Mouse (Mus musculus): ENCODE data around the gene Hdac8. TPM values are rescaled to one million over a fixed set of nuclear protein-coding genes. Genes with fewer than 3 reads are reported as not detected.

Hdac8 gene
- total and polyA plus RNA-seq, 3 experiments = 8.8 to 11.8 TPM; not detected in 1

DNA sequence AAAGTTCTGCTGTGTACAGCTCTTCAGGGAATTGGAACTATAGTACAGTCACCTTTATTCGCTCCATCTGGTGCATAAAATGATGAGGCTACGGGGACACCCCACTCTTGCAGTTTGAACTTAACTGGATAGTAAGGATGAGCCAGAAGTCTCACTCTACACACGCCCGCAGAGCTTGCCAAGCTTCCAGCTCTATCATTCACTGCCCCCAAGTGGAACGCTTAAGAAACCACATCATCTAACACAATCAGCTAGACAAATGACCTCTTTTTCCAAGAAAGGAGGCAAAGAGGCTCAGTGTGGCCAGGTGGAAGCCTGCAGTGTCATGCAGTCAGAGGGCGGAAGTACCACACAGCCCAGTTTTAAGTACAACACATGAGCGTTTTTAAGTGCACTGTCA, 19.6 kb downstream of the Hdac8 start:
- H3K4me1 ChIP-seq (ENCODE audit: control insufficient read depth in 1 of 2, insufficient read depth in 2 of 2, low read length in 2 of 2) = no peaks in the 10 kb centered on the region
- H3K4me3 ChIP-seq (ENCODE audit: control insufficient read depth in 1 of 2, insufficient read depth in 1 of 2, low read depth in 2 of 2, low read length in 2 of 2) = no peak overlapping the region
- H3K9me3 ChIP-seq (replicated peaks; ENCODE audit: insufficient read depth, low read length) = no peaks in the 10 kb centered on the region
- no peak overlapping the region for H3K9ac ChIP-seq (ENCODE audit: control insufficient read depth, low read depth, low read length, poor library complexity, severe bottlenecking)
- H3K79me2 ChIP-seq (ENCODE audit: control insufficient read depth, insufficient read depth, low read length, poor library complexity) = no peaks in the 10 kb centered on the region
- no peak for DNase-seq (ENCODE audit: low read depth, low spot score)
- TF ChIP-seq CTCF (IDR thresholded peaks at IDR 0.05 in 2 of 3, conservative IDR thresholded peaks at IDR 0.05 in 1 of 3; ENCODE audit: control insufficient read depth in 1 of 3, insufficient read depth in 1 of 3, low read depth in 2 of 3, low read length in 3 of 3, poor library complexity in 1 of 3, severe bottlenecking in 1 of 3) (no peak), MXI1 (IDR thresholded peaks at IDR 0.05; ENCODE audit: low read depth, low read length) (no peak), USF1 (IDR thresholded peaks at IDR 0.05; ENCODE audit: low read depth, low read length) (no peak), ELF1 (IDR thresholded peaks at IDR 0.05; ENCODE audit: low read depth, low read length) (no peak), E2F4 (IDR thresholded peaks at IDR 0.05; ENCODE audit: borderline replicate concordance, low read depth, low read length) (no peak)
- no peak overlapping the region for H3K27ac ChIP-seq (ENCODE audit: control insufficient read depth, low read depth, low read length)
- no peaks in the 10 kb centered on the region; a peak in 1 of 4 replicates for H3K36me3 ChIP-seq (ENCODE audit: control insufficient read depth in 1 of 2, insufficient read depth in 2 of 2, low read length in 2 of 2)
- H3K27me3 ChIP-seq (ENCODE audit: control insufficient read depth in 1 of 2, insufficient read depth in 2 of 2, low read length in 2 of 2) = no peaks in the 10 kb centered on the region

DNA sequence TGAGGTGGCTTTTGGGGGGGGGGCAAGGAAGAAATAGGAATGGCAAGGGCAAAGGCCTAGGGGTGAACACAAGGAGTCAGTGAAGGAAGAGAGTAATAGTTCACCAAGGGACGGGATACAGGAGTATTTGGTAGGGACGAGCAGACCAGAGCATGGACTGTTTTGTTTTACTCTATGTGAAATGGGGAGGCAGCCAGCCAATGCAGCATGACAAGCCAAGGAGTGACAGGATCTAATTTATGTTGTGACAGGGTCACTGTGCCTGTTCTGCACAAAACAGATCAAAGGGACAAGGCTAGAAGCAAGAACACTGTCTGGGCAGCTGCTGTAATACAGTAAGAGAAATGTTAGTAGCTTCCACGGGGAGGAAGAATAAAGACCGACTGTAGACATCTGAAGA, 25.5 kb downstream of the Hdac8 start:
- H3K4me3 ChIP-seq (ENCODE audit: control insufficient read depth in 1 of 2, insufficient read depth in 1 of 2, low read depth in 2 of 2, low read length in 2 of 2) = no peak overlapping the region
- no peak for DNase-seq (ENCODE audit: low read depth, low spot score)
- no peak overlapping the region for H3K9ac ChIP-seq (ENCODE audit: control insufficient read depth, low read depth, low read length, poor library complexity, severe bottlenecking)
- no peaks in the 10 kb centered on the region for H3K79me2 ChIP-seq (ENCODE audit: control insufficient read depth, insufficient read depth, low read length, poor library complexity)
- H3K27ac ChIP-seq (ENCODE audit: control insufficient read depth, low read depth, low read length) = peak overlapping the region; percentile 54; the same call in 1 of the 2 replicates
- no peaks in the 10 kb centered on the region for H3K27me3 ChIP-seq (ENCODE audit: control insufficient read depth in 1 of 2, insufficient read depth in 2 of 2, low read length in 2 of 2)
- H3K9me3 ChIP-seq (replicated peaks; ENCODE audit: insufficient read depth, low read length) = no peaks in the 10 kb centered on the region
- peaks cover 0 to 15% of the 10 kb centered on the region in 2 experiments; a peak in 2 of 4 replicates for H3K36me3 ChIP-seq (ENCODE audit: control insufficient read depth in 1 of 2, insufficient read depth in 2 of 2, low read length in 2 of 2)
- TF ChIP-seq ZMIZ1 (IDR thresholded peaks at IDR 0.05; ENCODE audit: low read depth, low read length) (no peak), CHD2 (IDR thresholded peaks at IDR 0.05; ENCODE audit: low read length) (no peak), TCF12 (IDR thresholded peaks at IDR 0.05; ENCODE audit: low read depth, low read length) (no peak), MAFK (IDR thresholded peaks at IDR 0.05; ENCODE audit: borderline replicate concordance, low read depth, low read length) (no peak)
- H3K4me1 ChIP-seq (ENCODE audit: control insufficient read depth in 1 of 2, insufficient read depth in 2 of 2, low read length in 2 of 2) = peaks cover 8 to 11% of the 10 kb centered on the region in 2 experiments

DNA sequence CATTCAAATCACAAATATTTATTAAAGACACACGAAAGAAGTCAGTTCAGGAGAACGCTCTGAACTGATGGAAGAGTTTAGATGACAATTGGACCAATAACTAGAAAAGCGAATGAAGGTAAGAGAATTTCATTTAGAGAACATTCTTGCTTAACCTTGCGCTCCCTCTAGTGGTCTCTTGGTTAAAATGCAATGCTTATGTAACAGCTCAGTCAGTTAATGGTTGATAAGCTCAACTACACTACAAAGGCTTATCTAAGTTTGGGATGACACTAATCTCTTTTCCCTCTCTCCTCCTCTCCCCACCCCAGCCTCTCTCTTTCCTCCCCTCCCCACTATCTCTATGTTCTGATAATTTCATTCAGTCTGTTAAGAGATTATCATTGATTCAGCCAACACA, 26.2 kb downstream of the Hdac8 start:
- H3K27ac ChIP-seq (ENCODE audit: control insufficient read depth, low read depth, low read length) = peak overlapping the region; percentile 60
- peak overlapping the region; percentile 18; the same call in 1 of the 2 replicates for H3K9ac ChIP-seq (ENCODE audit: control insufficient read depth, low read depth, low read length, poor library complexity, severe bottlenecking)
- no peak overlapping the region for H3K4me3 ChIP-seq (ENCODE audit: control insufficient read depth in 1 of 2, insufficient read depth in 1 of 2, low read depth in 2 of 2, low read length in 2 of 2)
- H3K9me3 ChIP-seq (replicated peaks; ENCODE audit: insufficient read depth, low read length) = no peaks in the 10 kb centered on the region
- no peaks in the 10 kb centered on the region for H3K27me3 ChIP-seq (ENCODE audit: control insufficient read depth in 1 of 2, insufficient read depth in 2 of 2, low read length in 2 of 2)
- DNase-seq (ENCODE audit: low read depth, low spot score) = peak; percentile 80
- TF ChIP-seq KAT2A (conservative IDR thresholded peaks at IDR 0.05; ENCODE audit: low read depth, low read length) (no peak), CTCF (IDR thresholded peaks at IDR 0.05 in 2 of 3, conservative IDR thresholded peaks at IDR 0.05 in 1 of 3; ENCODE audit: control insufficient read depth in 1 of 3, insufficient read depth in 1 of 3, low read depth in 2 of 3, low read length in 3 of 3, poor library complexity in 1 of 3, severe bottlenecking in 1 of 3) (peak; percentile 8 to 74 (median 58); a peak in 4 of 6 replicates), EP300 (IDR thresholded peaks at IDR 0.05; ENCODE audit: low read depth in 1 of 2, low read length in 2 of 2) (peak; percentile 40 to 63; a peak in 2 of 4 replicates), ZC3H11A (IDR thresholded peaks at IDR 0.05; ENCODE audit: low read depth, low read length) (peak; percentile 58), POLR2AphosphoS5 (IDR thresholded peaks at IDR 0.05; ENCODE audit: borderline replicate concordance, low read depth, low read length) (no peak), USF1 (IDR thresholded peaks at IDR 0.05; ENCODE audit: low read depth, low read length) (no peak), RAD21 (IDR thresholded peaks at IDR 0.05; ENCODE audit: low read depth, low read length) (peak; percentile 81), SMC3 (IDR thresholded peaks at IDR 0.05; ENCODE audit: low read depth, low read length) (peak; percentile 66), GATA1 (IDR thresholded peaks at IDR 0.05; ENCODE audit: low read depth, low read length) (peak; percentile 70)
- peaks cover 8 to 11% of the 10 kb centered on the region in 2 experiments for H3K4me1 ChIP-seq (ENCODE audit: control insufficient read depth in 1 of 2, insufficient read depth in 2 of 2, low read length in 2 of 2)
- peaks cover 0 to 15% of the 10 kb centered on the region in 2 experiments; a peak in 2 of 4 replicates for H3K36me3 ChIP-seq (ENCODE audit: control insufficient read depth in 1 of 2, insufficient read depth in 2 of 2, low read length in 2 of 2)
- H3K79me2 ChIP-seq (ENCODE audit: control insufficient read depth, insufficient read depth, low read length, poor library complexity) = no peaks in the 10 kb centered on the region

Data from MEL (cell line).